Mouse (Mus musculus) heart, postnatal 4 days (tissue): ENCODE results near the gene Frat2. TPM values are rescaled to one million over a fixed set of nuclear protein-coding genes. Genes with fewer than 3 reads are reported as not detected.

Source experiments
- DNase-seq: peaks from one replicate; pipeline ENCODE4 v3.0.0; 2021
- total RNA-seq, 2 experiments: library from RNA; stranded (reverse); gene quantifications; 2 replicates each; pipeline ENCODE4 v1.2.3; 2021

Gene Frat2
- total RNA-seq, 2 experiments from 2014 or later = 3.6 to 3.9 TPM

GRCm38 (mm10) chr19:41818749-41819148, 29.2 kb downstream of the Frat2 start:
- DNase-seq = no peak

- no peak for DNase-seq
These were observed 30.6 kb downstream of the Frat2 start for GRCm38 (mm10) chr19:41817325-41817724.

GRCm38 (mm10) chr19:41816915-41817314, 31.0 kb downstream of the Frat2 start:
- no peak for DNase-seq

GRCm38 (mm10) chr19:41816410-41816809, 31.5 kb downstream of the Frat2 start:
- no peak for DNase-seq

- DNase-seq = no peak
These were observed 34.6 kb downstream of the Frat2 start for GRCm38 (mm10) chr19:41813374-41813773.

- no peak for DNase-seq
These were observed 35.4 kb downstream of the Frat2 start for GRCm38 (mm10) chr19:41812525-41812924.

- DNase-seq = no peak
These were observed 37.9 kb downstream of the Frat2 start for GRCm38 (mm10) chr19:41810074-41810473.

- DNase-seq = no peak
These were observed 39.8 kb downstream of the Frat2 start for GRCm38 (mm10) chr19:41808104-41808634.

GRCm38 (mm10) chr19:41807497-41807896, 40.4 kb downstream of the Frat2 start:
- no peak for DNase-seq

GRCm38 (mm10) chr19:41805831-41806230, 42.1 kb downstream of the Frat2 start:
- no peak for DNase-seq

- peak; percentile 27 for DNase-seq
These were observed 44.6 kb downstream of the Frat2 start for GRCm38 (mm10) chr19:41803322-41803721.

- DNase-seq = peak; percentile 93
These were observed 46.1 kb downstream of the Frat2 start, which contains the start of gene Arhgap19 for GRCm38 (mm10) chr19:41801742-41802369. Arhgap19 (minus strand) TSS chr19:41802047.

- no peak for DNase-seq
These were observed 46.8 kb downstream of the Frat2 start for GRCm38 (mm10) chr19:41800986-41801741.

GRCm38 (mm10) chr19:41800451-41800850, 47.5 kb downstream of the Frat2 start:
- DNase-seq = no peak

- DNase-seq = no peak
These were observed 50.4 kb downstream of the Frat2 start for GRCm38 (mm10) chr19:41797536-41797935.

GRCm38 (mm10) chr19:41796789-41797327, 51.1 kb downstream of the Frat2 start:
- no peak for DNase-seq

- DNase-seq = no peak
These were observed 51.7 kb downstream of the Frat2 start for GRCm38 (mm10) chr19:41796148-41796760.

Other genes with a start within 250 kb of the Frat2 start
- gene Slit1, start 104.5 kb downstream of the Frat2 start, total RNA-seq = not detected
- 10 to 100 TPM in 1 of 2 experiments, 1 to 10 TPM in 1; 9.5 to 10.2 TPM for gene Arhgap19, start 46.1 kb downstream of the Frat2 start, total RNA-seq
- 1 to 10 TPM; 2.1 to 2.3 TPM for gene Frat1, start 18.2 kb downstream of the Frat2 start, total RNA-seq
- gene Rrp12, start 48.0 kb upstream of the Frat2 start, total RNA-seq = 10 to 100 TPM; 19.9 to 23.4 TPM
- gene Pgam1, start 63.8 kb upstream of the Frat2 start, total RNA-seq = 100 to 1,000 TPM; 150 to 162 TPM
- 10 to 100 TPM; 18.0 to 18.2 TPM for gene Exosc1, start 85.3 kb upstream of the Frat2 start, total RNA-seq
- 10 to 100 TPM; 30.7 to 31.7 TPM for gene Zdhhc16, start 85.3 kb upstream of the Frat2 start, total RNA-seq
- 10 to 100 TPM; 19.3 to 20.1 TPM for gene Mms19, start 133.0 kb upstream of the Frat2 start, total RNA-seq
- 10 to 100 TPM; 26.4 to 28.3 TPM for gene Ubtd1, start 133.6 kb upstream of the Frat2 start, total RNA-seq
- gene Ankrd2, start 187.9 kb upstream of the Frat2 start, total RNA-seq = under 1 TPM in 1 of 2 experiments, not detected in 1; 0.25 TPM
- 1 to 10 TPM; 2.5 to 2.8 TPM for gene Hoga1, start 197.5 kb upstream of the Frat2 start, total RNA-seq
- under 1 TPM; 0.26 to 0.50 TPM for gene 4933411K16Rik, start 204.1 kb upstream of the Frat2 start, total RNA-seq
- 10 to 100 TPM in 1 of 2 experiments, 1 to 10 TPM in 1; 8.8 to 10.6 TPM for gene Morn4, start 238.2 kb upstream of the Frat2 start, total RNA-seq
- gene Pi4k2a, start 242.3 kb upstream of the Frat2 start, total RNA-seq = 10 to 100 TPM; 16.7 to 19.5 TPM